Mouse (Mus musculus) embryonic facial prominence, embryonic 14.5 days (tissue): ENCODE measurements at regions not wholly inside any gene's neighbourhood (a gene's known extent, or its start where the extent isn't known, plus 50 kb on each side); places are given as distances from the start of the nearest gene placed in this dataset.
"Not testable (repeated sequence)": the region's sequence is repeated elsewhere in the genome, so short reads cannot be mapped to it uniquely, and the experiment has no call there.

Experiments used
- ATAC-seq: fragments of 200-750 bp; cut with Nextera tagmentation; 2 replicates; pipeline ENCODE4 v1.8.0; 2017; ENCODE audit warnings: low read depth, moderate number of reproducible peaks, moderate TSS enrichment
- DNase-seq: peaks from one replicate; pipeline ENCODE4 v3.0.0-alpha.2; 2015; ENCODE audit warnings: low spot score
- H3K27ac ChIP-seq: fragments of 300-500 bp; sonication (generic); replicated peaks from 2 replicates; pipeline ENCODE4 v1.5.1; 2014; ENCODE audit warnings: low read depth, mild to moderate bottlenecking, low read length, moderate library complexity
- H3K27me3 ChIP-seq: fragments of 300-500 bp; sonication (generic); replicated peaks from 2 replicates; pipeline ENCODE4 v1.6.1; 2014; ENCODE audit warnings: low read length; ENCODE audit not compliant: control insufficient read depth, insufficient read depth
- H3K36me3 ChIP-seq: fragments of 300-500 bp; sonication (generic); 2 replicates; pipeline ENCODE4 v1.6.1; 2014; ENCODE audit warnings: low read length, mixed read lengths; ENCODE audit not compliant: control insufficient read depth, insufficient read depth
- H3K4me1 ChIP-seq: fragments of 300-500 bp; sonication (generic); 2 replicates; pipeline ENCODE4 v1.6.1; 2014; ENCODE audit warnings: antibody characterized with exemption, low read length; ENCODE audit not compliant: control insufficient read depth, insufficient read depth
- H3K4me2 ChIP-seq: fragments of 300-500 bp; sonication (generic); 2 replicates; pipeline ENCODE4 v1.6.1; 2014; ENCODE audit warnings: low read depth, mild to moderate bottlenecking, low read length, moderate library complexity, mixed read lengths
- H3K4me3 ChIP-seq: fragments of 300-500 bp; sonication (generic); 2 replicates; pipeline ENCODE4 v1.5.1; 2014; ENCODE audit warnings: low read depth, mild to moderate bottlenecking, low read length
- H3K9ac ChIP-seq: fragments of 300-500 bp; sonication (generic); 2 replicates; pipeline ENCODE4 v1.6.1; 2014; ENCODE audit warnings: low read depth, mild to moderate bottlenecking, low read length, moderate library complexity, mixed read lengths
- H3K9me3 ChIP-seq: fragments of 300-500 bp; sonication (generic); 2 replicates; pipeline ENCODE4 v1.6.1; 2016; ENCODE audit warnings: low read length; ENCODE audit not compliant: control insufficient read depth
- WGBS: fragments of 180-500 bp; shearing (Covaris S2); extraction: QIAGEN DNeasy Blood & Tissue Kit; methylation state at CpG from one replicate; pipeline ENCODE4 v1.1.7; 2014; 5-methylcytosine and 5-hydroxymethylcytosine counted together

- Histone ChIP-seq H3K27ac (no peak overlapping the region), H3K9ac (no peak overlapping the region), H3K36me3 (no peaks in the 10 kb centered on the region), H3K4me3 (no peak overlapping the region), H3K27me3 (no peaks in the 10 kb centered on the region), H3K4me1 (no peaks in the 10 kb centered on the region), H3K4me2 (no peak overlapping the region), H3K9me3 (no peaks in the 10 kb centered on the region)
- WGBS, result 46% methylated on average over 4 of the region's 4 CpGs
- DNase-seq (no peak), ATAC-seq (no peak)
Observed at GRCm38 (mm10) chr10:99357347-99357746, 94.3 kb downstream of the Dusp6 start.

- H3K4me1 ChIP-seq, result no peaks in the 10 kb centered on the region
- H3K36me3 ChIP-seq, result no peaks in the 10 kb centered on the region
- WGBS, result 83% methylated on average over 1 of the region's 1 CpGs
- no peak overlapping the region for H3K4me3 ChIP-seq
- no peak overlapping the region for H3K9ac ChIP-seq
- no peak for DNase-seq
- H3K9me3 ChIP-seq, result no peaks in the 10 kb centered on the region
- H3K4me2 ChIP-seq, result no peak overlapping the region
- no peak for ATAC-seq
- H3K27me3 ChIP-seq, result no peaks in the 10 kb centered on the region
- H3K27ac ChIP-seq, result no peak overlapping the region
Observed at GRCm38 (mm10) chr10:99358256-99358655, 95.2 kb downstream of the Dusp6 start.

- Histone ChIP-seq H3K9ac (no peak overlapping the region), H3K9me3 (peaks cover 3% of the 10 kb centered on the region; the same call in 1 of the 2 replicates), H3K36me3 (no peaks in the 10 kb centered on the region), H3K4me3 (no peak overlapping the region), H3K4me2 (no peak overlapping the region), H3K27me3 (no peaks in the 10 kb centered on the region), H3K27ac (no peak overlapping the region), H3K4me1 (no peaks in the 10 kb centered on the region)
- 32% methylated on average over 2 of the region's 2 CpGs for WGBS
- DNase-seq (peak; percentile 79), ATAC-seq (peak; percentile 84)
Observed at GRCm38 (mm10) chr10:99359439-99359866, 96.4 kb downstream of the Dusp6 start.

DNA sequence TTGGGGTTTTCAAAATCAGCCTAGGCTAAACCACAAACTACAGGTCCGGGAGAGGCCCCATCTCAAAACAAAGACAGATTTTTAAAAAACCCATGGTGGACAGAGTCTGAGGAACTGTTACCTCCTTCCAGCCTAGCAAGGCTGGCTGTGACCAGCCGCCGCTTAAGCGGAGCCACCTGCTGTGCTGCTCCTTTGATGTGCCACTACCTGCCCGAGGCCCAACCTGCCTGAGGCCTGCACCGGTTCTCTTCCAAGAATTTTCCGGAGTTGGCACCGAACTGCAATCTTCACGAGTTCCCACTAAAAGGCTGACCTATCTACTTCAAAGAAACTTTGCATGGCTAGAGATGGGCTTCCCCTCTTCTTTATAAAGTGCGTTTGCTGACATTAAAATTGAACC, 97.6 kb downstream of the Dusp6 start:
- ATAC-seq, result not testable (repeated sequence)
- WGBS, result 34% methylated on average over 10 of the region's 10 CpGs

GRCm38 (mm10) chr10:99366162-99366561, 103.1 kb downstream of the Dusp6 start:
- Histone ChIP-seq H3K9ac (no peak overlapping the region), H3K4me2 (no peak overlapping the region), H3K9me3 (peaks cover 10% of the 10 kb centered on the region; the same call in 1 of the 2 replicates), H3K4me3 (no peak overlapping the region), H3K27ac (no peak overlapping the region), H3K36me3 (no peaks in the 10 kb centered on the region), H3K27me3 (no peaks in the 10 kb centered on the region), H3K4me1 (no peaks in the 10 kb centered on the region)
- no peak for ATAC-seq
- no peak for DNase-seq
- WGBS, result 86% methylated on average over 7 of the region's 7 CpGs

More for the DNA sequence above, 97.6 kb downstream of the Dusp6 start:
- H3K4me1 ChIP-seq, H3K4me3 ChIP-seq, H3K27ac ChIP-seq, H3K9ac ChIP-seq, H3K4me2 ChIP-seq, H3K36me3 ChIP-seq, DNase-seq, H3K27me3 ChIP-seq: not testable (repeated sequence)
- H3K9me3 ChIP-seq, result peaks cover 10% of the 10 kb centered on the region; the same call in 1 of the 2 replicates

DNA sequence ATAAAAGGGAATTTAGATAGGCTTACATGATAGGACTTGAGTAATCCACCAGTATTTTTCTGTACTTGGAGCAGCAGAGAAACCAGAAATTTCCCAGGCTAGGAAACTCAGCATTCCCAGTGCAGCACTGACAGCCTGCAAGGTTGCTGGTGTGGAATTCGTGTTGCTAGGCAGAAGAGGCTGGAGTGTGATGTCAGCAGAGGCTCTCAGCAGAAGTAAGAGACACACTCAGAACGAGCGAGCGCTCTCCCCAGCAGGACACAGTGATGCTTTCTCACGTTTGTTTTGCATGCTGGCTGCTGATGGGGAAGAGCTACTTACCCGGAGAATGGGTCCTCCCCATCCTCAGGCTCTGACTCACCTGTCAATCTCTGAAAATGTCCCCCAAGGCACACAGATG, 104.7 kb downstream of the Dusp6 start:
- no peaks in the 10 kb centered on the region for H3K36me3 ChIP-seq
- no peak overlapping the region for H3K9ac ChIP-seq
- H3K4me3 ChIP-seq, result no peak overlapping the region
- no peak overlapping the region for H3K4me2 ChIP-seq
- no peak overlapping the region for H3K27ac ChIP-seq
- ATAC-seq (no peak), DNase-seq (no peak)
- no peaks in the 10 kb centered on the region for H3K27me3 ChIP-seq
- WGBS, result 37% methylated on average over 6 of the region's 6 CpGs
- peaks cover 10% of the 10 kb centered on the region; the same call in 1 of the 2 replicates for H3K9me3 ChIP-seq
- no peaks in the 10 kb centered on the region for H3K4me1 ChIP-seq

GRCm38 (mm10) chr10:99375101-99375500, 112.1 kb downstream of the Dusp6 start:
- Histone ChIP-seq H3K9ac (no peak overlapping the region), H3K9me3 (no peaks in the 10 kb centered on the region), H3K36me3 (no peaks in the 10 kb centered on the region), H3K4me1 (no peaks in the 10 kb centered on the region), H3K27ac (0 out of 2 replicates have a peak overlapping the region, but pooled peaks have one; percentile 34), H3K4me2 (no peak overlapping the region), H3K27me3 (no peaks in the 10 kb centered on the region), H3K4me3 (no peak overlapping the region)
- DNase-seq (peak; percentile 81), ATAC-seq (peak; percentile 82)
- 20% methylated on average over 5 of the region's 5 CpGs for WGBS

- H3K27me3 ChIP-seq, result no peaks in the 10 kb centered on the region
- no peak overlapping the region for H3K9ac ChIP-seq
- no peak overlapping the region for H3K27ac ChIP-seq
- no peak overlapping the region for H3K4me2 ChIP-seq
- WGBS, result 75% methylated on average over 8 of the region's 8 CpGs
- H3K4me1 ChIP-seq, result no peaks in the 10 kb centered on the region
- H3K9me3 ChIP-seq, result no peaks in the 10 kb centered on the region
- ATAC-seq (no peak), DNase-seq (no peak)
- no peaks in the 10 kb centered on the region for H3K36me3 ChIP-seq
- H3K4me3 ChIP-seq, result no peak overlapping the region
Observed at GRCm38 (mm10) chr10:99376430-99376829, 113.4 kb downstream of the Dusp6 start.

- H3K27me3 ChIP-seq, result no peaks in the 10 kb centered on the region
- H3K9ac ChIP-seq, result no peak overlapping the region
- no peaks in the 10 kb centered on the region for H3K9me3 ChIP-seq
- H3K36me3 ChIP-seq, result no peaks in the 10 kb centered on the region
- DNase-seq (no peak), ATAC-seq (no peak)
- WGBS, result 65% methylated on average over 4 of the region's 4 CpGs
- no peak overlapping the region for H3K27ac ChIP-seq
- no peak overlapping the region for H3K4me2 ChIP-seq
- no peak overlapping the region for H3K4me3 ChIP-seq
- no peaks in the 10 kb centered on the region for H3K4me1 ChIP-seq
Observed at GRCm38 (mm10) chr10:99377548-99377947, 114.5 kb downstream of the Dusp6 start.
